Mouse (Mus musculus): ENCODE measurements around the gene Mdc1. TPM values are rescaled to one million over a fixed set of nuclear protein-coding genes. Genes with fewer than 3 reads are reported as not detected.
A peak's percentile ranks its signal among the peaks of the same experiment; 100 is the strongest.

The Mdc1 gene
- 10 to 100 TPM; 11.5 to 12.8 (median 12.0) TPM for total RNA-seq (2022)

DNA sequence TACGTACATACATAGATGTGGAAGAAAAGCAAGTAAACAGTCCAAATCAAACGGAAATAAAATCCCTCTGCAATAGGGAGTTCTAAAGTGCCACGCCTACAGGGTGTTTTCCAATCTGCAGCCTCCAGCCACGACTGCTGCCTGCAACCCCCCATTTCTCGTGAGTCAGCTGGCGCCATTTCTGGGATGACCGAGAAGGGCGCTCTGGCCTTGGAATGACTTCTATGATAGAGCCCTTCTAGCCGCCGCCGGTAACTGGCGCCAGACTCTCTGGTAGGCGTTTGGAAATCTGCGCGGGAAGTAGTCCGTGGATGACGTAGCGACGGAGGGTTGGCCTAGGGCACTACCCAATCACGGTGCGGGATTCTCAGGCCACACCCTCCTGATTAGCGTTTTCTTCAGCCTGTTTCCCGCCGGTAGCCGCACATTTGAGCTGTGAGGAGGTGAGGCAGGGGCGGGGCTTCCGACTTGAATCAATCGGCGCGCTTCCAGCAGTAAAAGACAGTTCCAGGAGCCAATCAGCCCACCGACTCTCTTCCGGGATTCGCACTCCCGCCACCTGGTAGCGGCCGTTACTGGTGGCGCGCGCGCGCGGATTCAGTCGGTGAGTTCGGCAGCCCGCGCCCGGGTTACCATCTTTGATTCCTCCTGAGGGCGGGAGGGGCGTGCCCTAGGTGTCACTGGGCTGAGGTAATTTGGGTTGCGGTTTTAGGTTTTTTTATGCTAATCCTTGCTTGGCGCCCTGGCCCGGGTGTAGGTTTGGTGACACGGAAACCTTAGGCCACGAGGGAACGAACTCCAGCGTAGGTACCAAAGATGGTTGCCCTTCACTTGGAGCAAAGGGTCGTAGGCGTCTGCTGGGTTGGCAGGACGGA is at the start of gene Mdc1:
Gene Mdc1 (plus strand): TSS at position 440 of the 875 bp plus-strand sequence.
- DNase-seq (ENCODE audit: low spot score) = peak; percentile 100

DNA sequence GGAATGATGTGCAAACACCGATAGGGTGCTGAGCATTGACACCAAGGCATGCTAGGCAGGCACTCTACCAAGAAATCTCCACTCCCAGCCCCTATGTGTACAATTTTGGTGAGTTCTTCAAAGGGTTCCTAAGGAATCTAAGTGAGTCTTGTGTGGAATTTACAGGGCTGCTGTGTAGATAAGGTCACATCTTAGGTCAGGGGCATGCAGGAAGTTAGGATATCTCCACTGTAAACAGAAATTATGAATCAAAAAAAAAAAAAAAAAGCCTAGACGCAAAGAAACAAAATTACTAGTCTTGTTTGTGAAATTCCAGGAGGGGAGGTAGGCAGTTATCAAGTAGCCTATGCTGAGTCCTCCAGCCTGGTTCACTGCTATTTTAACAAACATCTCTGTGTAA is 48.5 kb upstream of the Mdc1 start:
- DNase-seq (ENCODE audit: low spot score) = no peak

GRCm38 (mm10) chr17:35795099-35795498 is 46.2 kb upstream of the Mdc1 start:
- DNase-seq (ENCODE audit: low spot score) = no peak

DNA sequence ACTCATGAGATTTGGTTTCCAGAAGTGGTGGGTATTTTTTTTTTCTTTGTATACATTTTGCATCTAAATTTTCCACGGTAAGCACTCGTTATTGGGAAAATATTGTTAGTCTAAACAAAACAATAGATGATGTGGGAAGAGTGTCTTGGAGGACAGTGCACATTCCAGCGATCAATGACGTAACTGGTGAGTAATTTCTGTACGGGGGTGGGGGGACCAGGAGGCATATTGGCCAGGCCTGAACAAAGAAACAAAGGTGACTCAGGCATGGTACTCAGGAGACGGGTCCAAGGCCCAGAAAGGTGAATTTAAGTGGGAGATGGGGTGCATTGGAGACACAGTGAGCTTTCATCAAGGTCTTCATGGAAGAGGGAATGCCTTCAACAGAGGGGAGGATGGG is 45.7 kb upstream of the Mdc1 start:
- no peak for DNase-seq (ENCODE audit: low spot score)

- DNase-seq (ENCODE audit: low spot score) = no peak
These were observed 44.5 kb upstream of the Mdc1 start for GRCm38 (mm10) chr17:35796835-35797234.

DNA sequence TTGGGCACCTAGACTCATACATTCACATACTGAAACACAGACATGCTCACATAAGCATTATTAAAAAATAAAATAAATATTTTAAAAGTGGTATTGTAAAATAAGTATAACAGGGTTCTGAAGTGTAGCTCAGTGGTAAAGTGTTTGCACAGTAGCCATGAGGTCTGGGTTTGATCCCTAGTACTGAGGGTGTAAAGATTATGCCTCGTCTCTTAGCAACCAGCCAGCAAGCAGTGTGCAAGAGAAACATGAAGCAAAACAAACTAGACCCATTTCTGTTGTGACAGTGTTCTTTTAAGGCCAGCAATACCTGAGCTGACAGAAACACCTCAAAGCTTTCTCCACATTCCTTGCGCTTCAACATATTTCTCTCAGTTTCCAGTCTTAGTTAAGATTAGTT is 40.4 kb upstream of the Mdc1 start:
- no peak for DNase-seq (ENCODE audit: low spot score)

GRCm38 (mm10) chr17:35803020-35803419 is 38.3 kb upstream of the Mdc1 start:
- DNase-seq (ENCODE audit: low spot score) = peak; percentile 44

DNA sequence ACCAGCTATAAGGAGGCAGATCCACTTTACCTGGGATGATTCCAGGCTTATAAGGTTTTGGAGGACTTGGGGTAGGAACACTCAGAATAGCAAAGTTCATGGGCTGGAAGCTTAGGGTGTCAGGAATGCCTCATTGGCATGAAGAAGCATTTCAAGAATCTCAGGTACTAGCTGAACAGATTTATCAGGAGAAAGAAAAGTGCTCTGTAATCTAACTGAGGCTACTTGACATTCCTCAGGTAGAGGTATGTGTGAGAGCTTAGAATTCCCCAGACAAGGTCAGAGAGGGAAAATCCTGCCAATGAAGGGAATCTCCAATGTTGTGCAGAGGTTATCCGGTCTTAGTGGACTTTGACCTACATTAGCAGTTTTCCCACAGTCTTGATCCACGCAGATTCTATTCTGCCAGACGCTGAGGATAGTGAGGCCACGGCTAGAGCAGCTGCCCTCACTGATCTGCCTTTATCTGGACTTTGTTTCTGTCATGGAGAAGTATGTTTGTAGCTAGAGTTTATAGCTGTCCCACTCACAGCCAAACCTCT is 37.4 kb upstream of the Mdc1 start:
- no peak for DNase-seq (ENCODE audit: low spot score)

GRCm38 (mm10) chr17:35808073-35808472 is 33.2 kb upstream of the Mdc1 start:
- peak; percentile 85 for DNase-seq (ENCODE audit: low spot score)

GRCm38 (mm10) chr17:35809395-35809794 is 31.9 kb upstream of the Mdc1 start:
- DNase-seq (ENCODE audit: low spot score) = no peak

DNA sequence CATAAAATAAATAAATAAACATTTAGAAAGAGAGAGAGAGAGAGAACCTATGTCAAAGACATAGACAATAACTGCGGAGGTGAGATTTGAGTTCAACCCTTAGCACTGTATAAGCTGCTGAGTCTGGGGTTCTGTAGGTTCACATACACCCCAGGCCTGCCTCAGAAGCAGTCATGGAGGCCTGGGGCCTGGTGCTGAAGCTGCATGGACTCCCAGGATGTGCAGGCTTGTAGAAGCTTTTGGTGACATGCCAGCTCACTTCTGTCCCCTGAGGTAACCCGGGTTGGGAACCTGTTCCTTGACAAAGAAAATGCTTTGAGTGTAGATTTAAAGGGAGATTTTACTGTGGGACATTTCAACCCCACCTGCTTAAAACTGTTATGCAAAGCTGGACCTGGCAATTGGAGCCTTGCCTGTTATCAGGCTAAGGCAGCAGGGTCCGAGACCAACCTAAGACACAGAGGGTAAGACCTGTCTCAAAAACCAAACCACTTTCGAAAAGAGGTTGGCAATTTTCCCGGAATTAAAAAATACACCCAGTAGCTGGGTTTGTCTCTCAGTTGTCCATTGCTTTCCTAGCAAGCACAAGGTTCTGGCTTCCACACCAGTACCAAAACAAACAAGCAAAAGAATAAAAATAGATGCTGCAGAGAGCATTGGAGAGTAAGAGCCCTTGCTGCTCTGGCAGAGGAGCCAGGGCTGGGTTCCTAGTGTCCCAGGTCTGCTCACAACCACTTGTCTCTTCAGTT is 30.2 kb upstream of the Mdc1 start:
- DNase-seq (ENCODE audit: low spot score) = peak; percentile 36

DNA sequence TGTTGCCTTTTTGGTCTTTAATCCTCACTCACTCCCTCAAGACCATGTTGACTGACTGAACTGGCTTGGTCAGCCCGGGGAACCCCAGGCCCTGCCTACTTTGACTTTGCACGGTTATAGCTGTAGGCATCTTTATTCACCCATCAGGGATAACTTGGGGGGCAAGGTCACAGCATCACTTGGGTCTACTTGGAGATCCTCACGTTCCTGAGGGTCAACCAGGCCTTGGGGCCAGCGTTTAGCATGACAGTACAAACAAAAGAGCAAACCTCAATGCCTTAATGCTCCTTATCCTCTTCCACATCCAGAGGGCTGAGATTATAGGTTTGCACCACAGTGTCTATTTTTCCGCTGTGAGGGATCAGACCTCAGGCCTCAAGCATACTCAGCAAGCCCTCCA is 29.0 kb upstream of the Mdc1 start:
- DNase-seq (ENCODE audit: low spot score) = no peak

- no peak for DNase-seq (ENCODE audit: low spot score)
These were observed 28.6 kb upstream of the Mdc1 start for GRCm38 (mm10) chr17:35812736-35813135.

DNA sequence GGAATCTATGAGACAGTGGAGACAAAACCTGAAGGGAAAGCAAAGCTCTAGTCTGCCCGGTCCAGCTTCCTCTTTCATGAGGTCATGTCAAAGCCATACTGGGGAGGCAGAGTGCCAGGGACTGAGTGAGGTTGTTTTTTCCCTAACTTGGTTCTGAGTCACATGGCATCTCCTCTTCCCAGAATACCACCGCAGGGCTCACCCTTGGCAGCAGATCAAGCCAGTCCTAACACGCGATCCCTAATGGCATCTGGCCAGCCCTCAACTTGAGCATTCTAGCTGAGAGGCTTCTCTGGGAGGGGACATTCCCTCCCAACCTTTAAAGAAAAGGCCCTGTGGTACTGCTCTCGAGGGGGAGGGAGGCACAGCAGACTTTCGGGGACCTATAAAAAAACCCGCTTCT is 28.1 kb upstream of the Mdc1 start:
- DNase-seq (ENCODE audit: low spot score) = peak; percentile 96

DNA sequence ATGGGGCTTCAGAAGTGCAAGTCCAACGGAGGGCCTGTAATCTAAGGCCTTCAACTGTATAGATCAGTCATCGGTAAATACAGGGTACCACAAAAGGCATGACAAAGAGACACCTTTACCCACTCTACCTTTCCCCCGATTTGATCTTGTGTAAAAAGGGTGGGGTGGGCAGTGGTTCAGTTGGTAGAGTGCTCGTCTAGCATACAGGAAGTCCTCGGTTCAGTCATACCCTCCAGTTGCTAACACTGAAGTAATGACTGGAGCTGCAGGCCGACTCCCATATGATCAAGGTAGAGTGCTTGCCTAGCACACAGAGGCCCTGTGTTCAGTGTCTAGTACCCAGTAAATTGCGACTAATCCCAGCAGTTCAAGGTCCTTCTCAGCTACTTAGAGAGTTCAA is 27.7 kb upstream of the Mdc1 start:
- no peak for DNase-seq (ENCODE audit: low spot score)

DNA sequence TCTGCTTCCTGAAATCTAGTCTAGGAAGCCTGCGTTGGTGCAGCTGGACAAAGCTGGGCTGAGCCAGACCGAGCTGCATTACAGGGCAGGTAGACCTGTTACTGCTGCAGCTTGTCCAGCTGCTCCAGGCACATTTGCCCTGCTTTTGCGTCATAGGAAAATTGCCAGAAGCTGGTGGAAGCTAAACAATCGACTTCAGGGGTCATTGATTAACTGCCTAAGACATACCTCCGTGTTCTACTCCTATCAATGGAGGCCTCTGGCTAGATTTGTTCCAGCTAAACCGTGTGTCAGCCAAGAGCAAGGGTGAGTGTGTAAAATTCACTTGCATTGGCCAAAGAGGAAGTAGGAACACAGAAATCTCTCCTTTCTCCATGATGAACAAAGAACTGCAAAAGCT is 26.6 kb upstream of the Mdc1 start:
- no peak for DNase-seq (ENCODE audit: low spot score)

DNA sequence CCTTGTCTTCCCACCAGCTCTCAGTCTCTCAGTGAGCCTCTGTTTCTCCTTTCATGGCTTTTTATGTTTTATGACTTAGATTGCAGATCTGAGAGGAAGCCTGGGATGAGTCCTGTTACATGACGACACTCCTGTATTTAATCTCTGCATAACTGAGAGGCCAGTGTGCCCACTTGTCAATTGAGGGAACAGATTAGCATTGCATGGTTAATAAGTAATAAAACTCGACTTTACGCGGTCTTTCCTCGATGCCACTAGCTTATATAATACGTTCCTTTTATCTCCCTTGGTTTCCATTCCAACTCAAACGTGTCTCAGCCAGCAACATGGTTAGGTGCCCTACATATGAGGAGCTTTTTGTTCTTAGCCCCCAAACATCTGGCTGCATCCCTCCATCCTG is 25.5 kb upstream of the Mdc1 start:
- DNase-seq (ENCODE audit: low spot score) = no peak

DNA sequence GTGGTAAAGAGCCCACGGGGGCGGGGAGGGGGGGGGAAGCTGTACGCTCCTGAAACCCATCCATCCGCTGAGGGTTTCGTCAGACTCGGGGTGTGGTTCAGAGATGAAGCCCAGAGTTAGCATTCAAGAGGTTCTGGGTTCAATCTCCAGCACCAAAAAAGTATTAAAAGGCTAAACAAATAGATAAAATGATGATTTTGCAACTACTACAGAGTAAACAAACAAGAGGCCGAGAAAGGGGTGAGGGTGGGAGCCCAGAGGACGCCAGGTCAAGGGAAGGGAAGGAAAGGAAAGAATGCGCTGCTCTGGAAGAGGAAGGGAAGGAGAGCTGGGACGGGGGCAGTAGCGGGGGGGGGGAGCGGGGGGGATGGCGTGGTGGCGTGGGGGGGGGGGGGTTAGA is 24.6 kb upstream of the Mdc1 start:
- DNase-seq (ENCODE audit: low spot score) = no peak

DNA sequence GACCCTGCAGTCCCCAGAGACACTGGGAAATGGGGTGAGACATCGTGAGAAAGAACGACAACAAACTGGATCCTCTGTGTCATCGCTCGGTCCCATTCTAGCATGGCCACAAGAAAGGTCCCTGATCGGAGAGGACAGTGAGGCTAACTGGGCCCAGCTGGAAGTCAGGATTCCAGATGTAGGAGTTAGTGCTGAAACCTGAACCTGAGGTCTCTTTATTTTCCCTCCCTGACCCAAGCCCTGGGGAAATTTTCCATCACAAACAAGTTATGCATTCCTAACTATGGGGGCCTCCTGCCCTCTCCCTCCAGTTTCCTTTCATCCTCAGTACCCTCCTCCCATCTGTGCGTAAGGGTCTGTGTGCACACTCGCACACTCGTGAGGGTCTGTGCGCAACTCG is 24.1 kb upstream of the Mdc1 start:
- no peak for DNase-seq (ENCODE audit: low spot score)

DNA sequence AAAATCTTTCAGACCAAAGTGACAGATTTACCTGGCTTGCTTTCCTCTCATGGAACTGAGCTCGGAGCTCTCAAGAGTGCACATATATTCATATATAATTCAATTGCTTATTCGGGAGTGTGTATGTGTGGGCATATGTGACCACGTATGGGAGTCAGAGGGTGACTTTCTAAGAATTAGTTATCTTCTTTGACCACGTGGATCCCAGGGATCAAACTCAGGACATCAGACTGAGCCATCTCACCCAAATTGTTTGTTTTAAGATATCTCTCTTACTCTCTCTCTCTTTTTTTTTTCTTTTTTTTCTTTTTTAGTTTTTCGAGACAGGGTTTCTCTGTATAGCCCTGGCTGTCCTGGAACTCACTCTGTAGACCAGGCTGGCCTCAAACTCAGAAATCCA is 21.2 kb upstream of the Mdc1 start:
- DNase-seq (ENCODE audit: low spot score) = no peak

- peak; percentile 92 for DNase-seq (ENCODE audit: low spot score)
These were observed 19.6 kb upstream of the Mdc1 start, which contains the start of gene Ier3 for GRCm38 (mm10) chr17:35821439-35822430. Ier3 (plus strand) TSS chr17:35821684.
